Mouse (Mus musculus): ENCODE data around the gene Gorasp1. TPM values are rescaled to one million over a fixed set of nuclear protein-coding genes. Genes with fewer than 3 reads are reported as not detected.
A peak's percentile ranks its signal among the peaks of the same experiment; 100 is the strongest.

The Gorasp1 gene
- polyA plus RNA-seq, 1 experiment, result 30.6 TPM

DNA sequence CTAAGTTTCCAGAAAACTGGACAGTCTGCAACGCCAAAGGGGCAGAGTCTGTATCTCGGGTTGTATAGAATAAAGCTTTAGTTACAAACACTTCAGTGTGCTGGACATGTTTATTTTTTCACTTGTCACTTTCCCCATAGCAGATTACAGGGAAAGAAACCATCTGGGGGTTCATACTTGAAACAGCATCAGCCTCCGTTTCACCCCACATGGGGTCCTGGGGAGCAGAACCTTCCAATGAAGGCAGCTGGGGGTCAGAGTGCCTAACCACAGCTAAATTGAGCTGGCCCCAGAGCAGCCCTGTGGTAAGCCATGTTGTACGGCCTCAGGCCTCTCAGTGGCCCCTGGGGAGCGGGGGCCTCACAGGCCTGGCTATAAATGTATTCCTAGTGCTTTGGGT is 10.9 kb downstream of the Gorasp1 start:
- DNase-seq (ENCODE audit: low spot score), result no peak

DNA sequence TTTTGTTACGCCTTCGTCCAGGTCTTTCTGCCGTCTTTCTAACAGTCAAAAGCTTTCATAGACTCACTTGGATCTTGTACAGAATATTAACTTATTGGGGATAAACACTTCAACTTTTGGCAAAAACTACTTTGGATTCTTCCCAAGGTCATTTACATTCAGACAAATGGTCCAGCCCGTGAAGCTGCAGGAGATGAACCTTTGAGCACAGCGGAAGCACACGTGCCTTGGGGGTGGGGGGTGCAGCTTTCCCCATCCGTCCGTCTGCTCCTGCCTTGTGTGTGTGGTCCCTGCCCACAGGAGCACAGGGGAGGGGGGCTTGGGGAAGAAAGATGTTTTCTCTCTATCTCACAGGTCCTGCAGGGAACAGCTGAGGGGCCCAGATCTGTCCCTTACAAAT is 11.6 kb downstream of the Gorasp1 start:
- no peak for DNase-seq (ENCODE audit: low spot score)

DNA sequence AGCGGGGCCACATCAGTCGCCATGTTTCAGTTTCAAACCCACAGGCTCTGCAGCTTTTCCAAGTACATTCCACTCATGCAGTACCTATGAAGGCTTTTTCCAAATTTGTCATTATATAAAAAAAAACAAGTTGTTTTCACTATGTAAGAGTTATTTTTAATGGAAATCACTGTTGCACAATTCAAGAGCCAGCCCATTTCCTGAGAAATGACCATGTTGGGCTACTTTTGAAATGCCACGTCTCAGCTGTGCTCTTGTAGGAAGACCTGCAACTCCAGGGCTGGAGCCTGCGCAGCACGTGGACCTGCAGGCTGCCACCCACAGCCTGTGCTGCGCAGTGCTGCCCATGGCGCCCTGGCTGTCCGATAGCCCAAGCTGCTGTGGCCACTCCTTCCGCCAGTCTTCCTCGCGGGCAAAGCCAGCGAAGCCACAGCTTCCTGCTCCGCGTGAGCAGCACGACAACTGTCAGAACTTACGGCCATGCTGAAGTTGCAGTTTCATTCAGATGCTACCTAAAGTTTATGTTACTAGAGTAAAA is 12.2 kb downstream of the Gorasp1 start:
- no peak for DNase-seq (ENCODE audit: low spot score)

DNA sequence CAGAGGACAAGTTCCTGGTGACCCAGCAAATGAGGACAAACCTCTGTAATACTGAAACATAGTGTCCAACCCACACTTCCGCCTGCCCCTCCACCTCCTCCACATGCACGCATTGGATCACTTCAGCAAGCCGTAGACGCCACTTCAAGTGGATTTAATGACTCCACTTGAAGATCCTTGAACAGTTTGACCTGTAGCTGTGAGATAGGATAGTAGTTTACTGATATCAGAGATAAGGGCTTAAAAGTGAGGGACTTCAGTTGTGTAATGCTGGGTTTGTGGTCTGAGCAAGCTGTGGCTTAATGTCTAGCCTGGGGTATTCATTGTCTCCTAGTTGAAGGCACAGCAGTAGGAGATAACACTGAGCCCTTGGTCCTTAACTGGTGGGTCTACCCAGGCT is 13.9 kb downstream of the Gorasp1 start:
- DNase-seq (ENCODE audit: low spot score), result no peak

DNA sequence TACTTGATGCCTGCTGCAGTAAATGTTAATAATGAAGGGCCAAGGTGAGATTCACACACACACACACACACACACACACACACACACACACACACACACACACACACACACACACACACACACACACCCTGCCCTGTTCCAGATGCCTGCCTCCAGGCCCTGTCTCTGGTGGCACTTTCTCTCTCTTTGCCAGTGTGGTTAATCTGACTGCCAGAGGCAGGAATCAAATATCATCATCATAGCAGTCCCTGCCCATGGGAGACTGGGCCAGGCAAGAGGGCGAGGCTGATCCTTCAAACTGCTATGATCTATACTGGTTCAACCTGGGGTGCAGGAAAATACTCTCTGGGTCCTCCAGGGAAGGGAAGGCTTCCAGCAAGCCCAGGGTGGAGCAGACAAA is 17.5 kb downstream of the Gorasp1 start:
- no peak for DNase-seq (ENCODE audit: low spot score)

DNA sequence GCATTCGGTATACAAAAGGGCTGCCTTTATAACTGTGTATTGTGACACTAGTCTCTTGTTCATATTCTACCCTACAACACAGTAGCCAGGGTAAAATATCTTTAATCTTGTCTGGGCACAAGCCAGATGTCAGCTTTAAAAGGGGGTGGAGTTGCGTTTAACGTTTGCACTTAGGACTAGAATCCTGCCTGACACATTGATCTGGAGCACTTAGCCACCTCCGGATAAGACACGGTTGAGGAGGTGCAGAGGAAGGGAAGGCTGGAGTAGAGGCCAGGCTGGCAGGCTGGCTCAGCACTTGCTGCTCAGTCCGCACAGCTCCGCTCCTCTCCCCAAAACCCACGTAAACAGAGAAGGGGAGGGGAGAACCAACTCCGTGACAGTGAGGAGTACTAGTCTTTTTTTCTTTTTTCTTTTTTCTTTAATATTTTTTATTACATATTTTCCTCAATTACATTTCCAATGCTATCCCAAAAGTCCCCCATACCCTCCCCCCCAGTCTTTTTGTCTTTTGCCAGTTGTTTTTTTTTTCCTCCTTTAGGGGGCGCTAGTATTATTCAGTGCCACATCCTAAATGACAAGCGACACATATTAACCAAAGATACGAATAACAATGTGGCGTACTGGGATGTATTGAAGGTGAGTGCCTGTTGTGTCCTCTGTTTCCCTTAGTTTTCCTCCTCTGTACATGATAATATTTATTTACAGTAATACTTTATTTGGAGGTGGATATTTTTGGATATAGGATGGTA is 24.1 kb downstream of the Gorasp1 start:
- no peak for DNase-seq (ENCODE audit: low spot score)

DNA sequence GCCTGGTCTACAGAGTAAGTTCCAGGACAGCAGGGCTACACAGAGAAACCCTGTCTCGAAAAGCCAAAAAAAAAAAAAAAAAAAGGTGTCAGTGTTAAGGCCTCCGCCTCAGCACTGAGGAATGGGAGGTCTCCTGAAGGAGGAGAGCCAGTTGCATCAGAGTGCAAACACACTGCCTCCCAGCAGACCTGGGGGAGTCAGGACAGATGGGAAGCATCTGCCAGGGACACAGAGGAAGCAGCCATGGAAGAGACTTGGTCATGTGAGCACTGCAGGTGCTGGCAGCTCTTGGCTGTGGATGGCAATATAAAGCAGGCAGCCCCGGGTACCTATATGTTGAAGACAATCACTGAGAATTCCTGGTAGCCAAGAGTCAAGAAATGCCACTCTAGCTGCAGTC is 27.4 kb downstream of the Gorasp1 start:
- no peak for DNase-seq (ENCODE audit: low spot score)

DNA sequence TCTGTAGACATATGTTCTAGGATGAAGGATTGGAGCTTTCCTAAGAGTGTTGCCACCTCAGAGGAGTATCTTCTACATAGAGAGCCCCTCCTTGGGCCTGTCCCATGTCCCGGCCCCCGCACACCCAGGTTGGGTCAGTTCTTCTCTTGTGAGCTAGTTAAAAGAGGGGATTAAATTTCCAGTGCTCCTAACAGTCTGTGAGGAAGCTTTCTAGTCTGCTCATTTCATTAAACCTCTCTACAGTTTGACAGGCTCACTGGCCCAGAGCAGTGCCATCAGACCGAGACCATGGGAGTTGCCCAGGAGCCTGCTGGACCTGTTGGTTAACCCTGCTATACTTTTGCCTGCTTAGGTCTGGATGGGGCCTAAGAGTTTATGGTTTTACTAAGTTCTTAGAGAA is 28.7 kb downstream of the Gorasp1 start:
- DNase-seq (ENCODE audit: low spot score), result no peak

DNA sequence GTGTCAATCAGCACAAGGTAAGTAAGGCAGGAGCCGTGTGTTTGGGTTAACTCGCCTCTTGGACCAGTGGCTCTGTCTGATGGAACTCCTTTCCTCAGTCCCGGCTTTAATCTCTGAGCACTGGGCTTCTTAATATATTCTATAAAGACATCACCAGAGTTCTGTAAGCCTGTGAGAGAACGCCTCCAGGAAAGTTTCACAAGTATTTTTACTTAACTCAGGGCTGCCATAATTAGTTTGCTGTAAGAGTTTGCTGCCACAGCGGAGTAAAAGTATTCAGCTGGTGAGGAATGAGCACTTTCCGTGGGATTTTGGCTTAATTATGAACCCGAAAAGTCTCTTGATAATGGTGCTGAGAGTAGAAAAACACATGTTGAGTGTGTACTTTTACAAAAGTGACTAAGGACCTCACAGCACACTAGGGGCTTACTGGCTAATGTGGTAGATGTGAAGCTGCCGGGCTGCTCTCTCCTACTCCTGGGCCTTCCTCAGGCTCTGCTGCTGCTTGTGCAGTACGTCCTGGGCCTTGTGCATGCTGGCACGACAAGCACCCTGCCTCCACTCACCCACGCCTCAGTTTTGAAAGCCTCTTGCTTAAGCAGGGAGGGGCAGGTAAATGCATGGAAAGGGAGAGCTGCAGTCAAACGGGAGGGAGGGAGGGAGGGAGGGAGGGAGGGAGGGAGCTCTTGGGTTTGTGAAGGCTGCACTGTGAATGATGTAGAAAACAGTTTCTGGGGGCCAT is 34.8 kb downstream of the Gorasp1 start:
- no peak for DNase-seq (ENCODE audit: low spot score)

DNA sequence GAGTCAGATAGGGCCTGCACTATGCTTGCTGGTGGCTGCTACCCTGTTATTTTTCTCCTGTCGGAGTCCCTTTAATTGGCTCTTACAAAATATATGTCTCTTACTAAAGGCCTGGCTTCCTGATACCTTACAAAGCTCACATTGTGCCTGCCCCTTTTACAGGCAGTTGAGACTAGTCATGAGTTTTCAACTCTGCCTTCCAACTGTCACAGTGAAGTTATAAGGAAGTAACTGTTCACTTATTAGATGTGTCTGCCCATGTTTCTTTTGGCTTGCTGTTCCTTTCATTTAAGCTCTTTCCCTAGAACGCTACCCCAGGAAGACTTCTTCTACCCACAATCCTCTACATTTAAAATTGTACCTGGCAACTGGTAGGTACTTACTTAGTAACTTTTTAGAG is 37.9 kb downstream of the Gorasp1 start:
- DNase-seq (ENCODE audit: low spot score), result no peak

DNA sequence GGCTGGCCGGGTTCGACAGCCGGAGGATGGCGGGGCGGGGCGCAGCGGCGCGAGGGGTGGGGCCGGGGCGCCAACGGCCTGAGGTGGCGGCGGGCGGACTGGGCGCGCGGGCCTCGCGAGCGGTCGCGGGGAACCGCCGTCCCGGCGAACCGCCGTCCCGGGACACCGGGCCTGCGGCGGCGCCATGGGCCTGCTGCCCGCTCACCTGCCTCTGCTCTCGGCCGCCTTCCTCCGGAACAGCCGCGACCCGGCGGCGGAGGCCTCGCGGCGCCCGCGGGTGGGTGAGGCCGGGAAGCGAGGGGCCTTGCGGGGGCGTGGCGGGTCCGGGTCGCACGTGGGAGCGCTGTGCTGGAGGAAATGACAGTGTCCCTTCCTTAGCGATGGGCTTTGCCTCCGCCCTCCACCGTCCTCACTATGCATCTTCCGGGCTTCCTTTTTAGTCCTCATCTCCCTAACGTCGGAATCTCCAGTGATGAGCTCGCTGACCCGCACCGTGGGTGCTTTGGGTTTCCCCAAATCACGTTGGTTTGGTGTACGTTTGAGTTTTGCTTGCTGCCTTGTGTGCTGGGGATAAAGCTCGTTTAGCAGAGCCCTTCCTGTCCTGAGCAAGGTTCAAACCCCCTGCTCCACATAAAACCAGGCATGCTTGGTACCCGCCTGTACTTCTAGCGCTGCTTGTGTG is 42.2 kb downstream of the Gorasp1 start:
- no peak for DNase-seq (ENCODE audit: low spot score)

DNA sequence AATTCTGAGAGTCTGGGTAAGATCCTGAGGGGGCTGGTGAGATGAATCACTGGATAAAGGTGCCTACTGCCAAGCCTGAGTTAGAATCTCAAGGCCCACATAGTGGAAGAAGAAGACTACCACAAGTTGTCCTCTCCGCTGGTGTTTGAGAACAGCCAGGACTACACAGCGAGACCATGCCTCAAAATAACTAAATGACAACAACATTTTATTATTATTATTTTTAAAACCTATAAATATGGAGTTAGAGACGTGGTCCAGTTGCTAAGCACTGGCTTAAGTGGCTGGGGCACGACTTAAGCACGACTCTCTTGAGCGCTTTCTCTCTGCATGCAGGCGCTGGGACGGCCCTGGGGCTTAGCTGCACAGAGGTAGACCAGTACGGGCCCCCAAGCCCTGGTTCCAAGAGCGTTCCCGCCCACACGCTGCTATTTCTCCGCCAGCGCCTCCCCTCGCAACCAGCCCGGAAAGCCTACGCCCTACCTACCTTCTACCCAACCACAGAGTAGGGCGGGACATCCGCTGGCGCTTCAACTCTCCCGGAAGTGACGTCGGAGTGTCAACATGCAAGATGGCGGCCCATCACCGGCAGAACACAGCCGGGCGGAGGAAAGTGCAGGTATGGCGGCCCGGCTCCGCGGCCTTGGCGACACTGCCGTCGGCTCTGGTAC is 42.9 kb downstream of the Gorasp1 start, which contains the start of gene Wdr48:
Gene Wdr48, plus strand, starts transcription at position 540 of the 671 bp plus-strand sequence.
- DNase-seq (ENCODE audit: low spot score), result peak; percentile 86

DNA sequence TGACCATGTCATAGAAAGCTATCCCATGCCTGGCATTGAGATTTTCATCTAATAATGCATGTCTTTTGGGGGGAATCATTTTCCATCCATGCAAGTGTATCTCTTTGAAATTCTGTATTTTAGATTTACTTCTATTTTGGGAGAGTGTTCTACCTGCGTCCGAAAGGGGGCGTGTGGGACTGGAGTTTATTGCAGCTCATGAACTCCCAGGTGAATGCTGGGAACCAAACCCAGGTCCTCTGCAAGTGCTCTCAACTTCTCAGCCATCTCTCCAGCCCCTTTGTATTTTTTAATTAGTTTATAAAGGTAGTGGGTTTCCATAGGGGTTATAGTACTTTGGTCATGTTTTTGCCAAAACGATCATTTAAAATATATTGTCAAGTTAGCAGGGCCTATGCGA is 43.5 kb downstream of the Gorasp1 start:
- DNase-seq (ENCODE audit: low spot score), result no peak

DNA sequence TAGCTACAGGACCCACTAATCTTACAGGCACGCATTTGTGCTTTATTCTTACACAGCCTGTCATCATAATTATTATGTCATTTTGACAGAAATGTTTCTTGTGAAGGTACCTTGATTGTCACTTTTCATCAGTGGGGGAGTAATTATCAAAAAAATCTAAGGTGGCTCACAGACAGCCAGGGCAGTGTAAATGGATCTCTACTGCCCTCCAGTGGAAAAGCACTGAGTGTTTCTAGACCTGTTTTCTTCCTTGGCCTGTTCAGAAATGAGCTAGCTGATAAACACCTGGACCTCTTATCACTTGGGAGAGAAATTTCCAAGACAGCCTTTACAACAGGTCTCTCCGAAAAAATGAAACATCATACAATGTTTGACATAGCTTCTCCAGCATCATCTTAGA is 46.7 kb downstream of the Gorasp1 start:
- no peak for DNase-seq (ENCODE audit: low spot score)

DNA sequence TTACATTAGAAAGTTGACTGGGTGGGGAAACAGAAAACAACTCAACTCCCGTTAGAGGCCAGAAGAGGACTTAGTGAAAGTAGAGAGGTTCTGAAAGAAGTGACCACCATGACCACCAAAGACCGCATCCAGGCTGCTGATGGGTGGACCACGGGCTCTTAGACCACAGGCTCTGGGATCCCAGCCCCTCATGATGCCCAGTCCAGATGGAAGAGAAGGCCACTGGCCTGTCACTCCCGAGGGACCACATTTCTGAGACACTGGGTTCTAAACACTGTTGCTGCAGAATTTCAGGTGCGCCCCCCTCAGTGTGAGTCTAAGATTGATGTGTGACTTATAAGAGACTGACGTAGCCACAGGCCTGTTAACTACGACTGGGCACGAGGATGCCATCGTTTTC is 47.9 kb downstream of the Gorasp1 start:
- no peak for DNase-seq (ENCODE audit: low spot score)

DNA sequence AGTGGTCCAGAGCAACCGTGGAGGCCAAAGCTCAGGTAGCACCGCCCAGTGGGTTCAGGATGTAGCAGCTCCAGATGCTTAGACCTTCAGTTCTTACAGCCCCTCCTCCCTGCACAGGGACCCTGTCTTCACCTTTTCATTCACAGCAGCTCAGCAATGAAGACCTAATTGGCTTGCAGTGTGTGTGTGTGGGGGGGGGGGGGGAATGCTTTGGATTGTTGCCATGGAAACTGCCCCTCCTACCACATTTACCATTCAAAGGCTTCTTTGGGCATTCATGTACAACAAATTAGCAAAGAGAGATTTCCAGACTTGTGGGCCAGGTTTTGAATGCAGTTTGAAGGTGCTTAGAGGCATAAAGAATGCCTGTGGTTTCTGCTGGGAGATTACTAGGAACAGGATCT is 48.5 kb downstream of the Gorasp1 start:
- DNase-seq (ENCODE audit: low spot score), result no peak

DNA sequence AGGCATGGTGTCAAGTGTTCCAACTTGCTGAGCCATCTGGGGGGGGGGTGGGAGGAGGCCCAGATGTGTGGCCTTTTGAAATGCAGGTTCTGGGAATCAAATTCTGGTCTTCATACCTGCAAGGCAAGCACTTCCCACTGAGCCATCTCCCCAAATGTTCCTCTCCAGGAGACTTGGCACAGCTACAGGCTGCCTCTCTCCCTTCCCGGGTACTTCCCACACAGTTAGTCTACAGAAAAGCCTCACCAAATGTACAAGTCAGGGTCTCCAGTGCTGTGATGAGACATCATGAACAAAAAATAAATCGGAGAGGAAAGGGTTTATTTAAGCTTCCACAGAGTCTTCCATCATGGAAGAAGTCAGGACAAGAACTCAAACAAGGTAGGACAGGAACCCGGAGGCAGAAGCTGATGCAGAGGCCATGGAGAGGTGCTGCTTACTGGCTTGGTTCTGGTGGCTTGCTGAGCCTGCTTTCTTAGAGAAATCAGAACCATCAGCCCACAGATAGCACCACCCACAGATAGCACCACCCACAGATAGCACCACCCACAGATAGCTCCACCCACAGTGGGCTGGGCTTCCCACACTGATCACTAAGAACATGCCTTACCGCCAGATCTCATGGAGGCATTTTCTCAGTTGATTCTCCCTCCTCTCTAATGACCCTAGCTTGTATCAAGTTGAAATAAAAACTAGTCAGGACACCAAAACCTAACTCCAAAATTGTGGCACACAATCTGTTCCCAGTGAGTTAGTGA is 50.0 kb downstream of the Gorasp1 start:
- no peak for DNase-seq (ENCODE audit: low spot score)

Data from urinary bladder, adult 2 months (tissue).